Mouse (Mus musculus) T-helper 17 cell (primary cell): ENCODE measurements around the gene Grasp.

ENCODE experiments used
- in situ Hi-C, 2 experiments: fragments of 300-600 bp; cut with MboI, MseI; formaldehyde crosslinking; loops; 1 replicate in 1 of 2; 2 replicates in 1 of 2; pipeline ENCODE4 v1.15.1; 2025; ENCODE audit warnings: high pct_unique_total_duplicates in 2 of 2

Grasp gene

DNA sequence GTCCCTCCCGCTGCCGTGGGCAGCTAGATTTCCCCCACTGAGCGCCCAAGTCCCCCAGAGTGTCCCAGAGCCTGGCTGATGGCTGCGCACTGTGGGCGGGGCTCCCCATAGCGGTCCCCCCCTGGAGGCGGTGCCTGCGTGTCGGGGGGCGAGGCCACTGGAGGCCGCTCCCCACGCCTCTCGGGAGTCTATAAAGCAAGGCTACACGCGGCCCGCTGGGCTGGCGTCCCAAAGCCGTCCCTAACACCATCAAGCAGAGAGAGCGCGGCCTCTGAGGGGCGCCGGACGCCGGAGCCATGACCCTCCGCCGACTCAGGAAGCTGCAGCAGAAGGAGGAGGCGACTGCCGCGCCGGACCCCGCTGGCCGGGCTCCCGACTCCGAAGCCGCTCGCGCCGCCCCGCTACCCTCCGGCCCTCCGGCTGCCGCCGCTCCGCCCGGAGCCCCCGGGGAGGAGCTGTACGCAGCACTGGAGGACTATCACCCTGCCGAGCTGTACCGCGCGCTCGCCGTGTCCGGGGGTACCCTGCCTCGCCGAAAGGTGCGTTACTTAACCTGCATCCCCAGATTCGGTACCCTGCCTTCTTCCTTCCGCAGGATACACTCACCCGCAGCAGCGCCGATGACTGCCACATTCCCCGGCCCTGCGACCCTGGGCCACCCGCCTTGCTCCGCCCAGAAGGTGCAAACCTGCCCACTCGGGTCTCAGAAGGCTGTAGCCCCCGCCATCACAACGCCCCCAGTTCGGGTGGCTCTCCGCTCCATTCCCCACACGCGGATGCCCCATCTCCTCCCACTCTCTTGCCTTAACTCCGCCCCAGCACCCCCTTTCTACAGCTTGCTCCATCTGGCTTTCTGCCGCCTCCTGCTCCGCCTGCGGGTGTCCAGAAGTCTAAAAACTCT is at the start of gene Grasp:
Grasp (plus strand) TSS at position 183 of the 901 bp plus-strand sequence.
- in situ Hi-C loops: loop anchor here in 1 of 2 experiments (10.0 kb wide), 1 partner anchor 761 kb away; no protein-coding TSS in a partner anchor

GRCm38 (mm10) chr15:101174294-101175130 is 49.5 kb upstream of the Grasp start:
- in situ Hi-C loops: no loop called here

DNA sequence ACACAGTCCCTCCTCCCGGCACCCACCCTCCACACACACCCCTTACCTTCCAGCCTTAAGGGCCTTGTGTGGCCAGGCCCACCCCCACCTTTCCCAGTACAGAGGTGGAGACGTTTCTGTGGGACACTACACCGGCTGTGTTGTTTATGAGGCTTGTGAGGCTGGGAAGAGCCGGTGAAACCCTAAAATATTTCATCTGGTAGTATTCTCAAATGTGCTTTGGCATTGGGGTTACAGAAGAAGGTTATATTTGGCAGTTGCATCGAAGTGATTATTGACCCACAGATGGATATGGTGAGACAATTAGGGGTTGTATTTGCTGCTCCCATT is 48.9 kb upstream of the Grasp start:
- in situ Hi-C loops: no loop called here

DNA sequence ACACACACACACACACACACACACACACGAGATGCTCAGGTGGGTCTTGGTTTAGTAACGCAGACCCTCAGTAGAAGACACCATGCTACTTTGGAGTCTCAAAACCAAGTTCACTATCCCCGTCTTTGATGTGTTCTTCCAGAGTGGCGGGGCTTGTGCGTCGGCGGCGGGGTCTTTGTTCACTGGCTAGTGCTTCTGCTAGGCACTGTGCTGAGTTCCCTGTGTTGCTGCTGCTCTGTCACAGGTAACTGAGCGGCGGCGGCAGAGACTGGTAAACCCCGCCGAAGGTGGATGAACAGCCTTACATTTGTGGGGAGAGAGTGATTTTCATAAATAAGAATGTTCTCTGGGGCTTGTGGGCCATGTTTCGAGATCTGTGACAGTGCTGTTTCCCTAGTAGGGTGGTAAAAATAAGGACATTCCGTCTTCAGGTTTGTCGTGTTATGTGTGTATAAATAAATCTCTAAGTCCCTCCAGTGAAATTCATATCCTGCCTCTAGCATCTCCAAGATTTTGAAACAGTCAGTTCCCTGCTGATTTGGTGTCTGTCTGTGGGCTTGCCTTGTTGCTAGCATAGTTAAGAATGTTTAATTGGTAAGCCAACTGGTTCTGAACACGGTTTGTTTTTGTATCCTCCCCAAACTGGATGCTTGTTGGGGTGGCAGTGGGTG is 48.2 kb upstream of the Grasp start:
- in situ Hi-C loops: no loop called here

- in situ Hi-C loops: no loop called here
Observed at GRCm38 (mm10) chr15:101176284-101176680, 47.7 kb upstream of the Grasp start.

DNA sequence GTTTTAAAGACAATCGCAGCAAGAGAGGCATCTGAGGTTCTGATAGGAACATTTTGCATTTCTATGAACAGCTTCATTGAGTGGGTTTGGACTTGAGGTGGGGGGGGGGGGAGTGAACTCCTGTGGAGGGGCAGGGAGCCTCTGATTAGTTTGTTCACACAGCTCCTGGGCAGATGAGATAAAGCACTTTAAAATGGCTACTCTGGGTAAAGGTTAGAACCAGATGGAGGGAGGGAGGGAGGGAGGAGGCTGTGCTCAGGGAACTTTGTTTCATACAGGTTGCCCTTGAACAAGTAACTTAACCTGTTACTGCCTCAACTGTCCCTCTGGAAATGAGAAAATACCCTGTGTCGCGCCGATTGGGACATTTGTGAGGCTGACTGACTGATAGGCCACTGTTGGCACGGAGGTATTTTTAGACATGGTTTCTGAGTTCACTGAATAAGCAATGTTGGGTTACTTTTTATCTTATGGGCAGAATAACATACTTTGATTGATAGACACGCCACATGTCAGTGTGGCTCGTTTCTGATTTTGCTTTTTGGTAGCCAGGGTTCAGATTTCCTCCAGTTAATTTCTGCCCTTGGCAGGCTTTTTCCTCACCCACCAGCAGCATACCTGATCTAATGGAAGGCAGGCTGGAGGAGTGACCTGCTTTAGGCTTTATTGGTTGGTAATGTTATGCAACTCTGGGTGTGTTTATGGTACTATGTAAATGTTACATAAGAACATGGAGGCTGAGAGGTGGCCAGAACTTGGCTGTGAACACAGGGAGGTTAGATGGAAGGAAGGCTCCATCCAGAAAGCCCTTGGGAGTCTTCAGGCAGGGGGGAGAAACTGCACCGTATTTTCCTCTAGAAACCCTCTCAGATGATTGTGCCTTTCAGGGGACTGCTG is 46.9 kb upstream of the Grasp start:
- in situ Hi-C loops: no loop called here

- in situ Hi-C loops: no loop called here
Observed at GRCm38 (mm10) chr15:101180363-101181105, 43.5 kb upstream of the Grasp start.

DNA sequence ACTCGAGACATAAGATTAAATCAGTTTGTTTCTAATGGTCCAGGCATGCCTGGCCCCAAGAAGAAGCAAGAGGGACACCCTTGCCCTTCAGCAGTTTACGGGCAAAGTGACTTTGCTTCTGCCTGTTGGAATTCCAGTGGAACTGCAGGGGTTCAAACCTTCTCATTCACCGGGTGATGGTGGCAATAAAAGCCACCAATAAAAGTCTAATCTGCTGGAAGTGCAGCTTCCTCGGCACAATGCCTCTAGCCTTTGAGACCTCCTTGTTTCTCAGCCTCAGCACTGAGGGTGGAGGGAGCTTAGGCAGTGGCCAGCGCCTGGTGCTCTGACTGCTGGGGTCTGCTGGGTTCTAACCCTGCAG is 42.9 kb upstream of the Grasp start:
- in situ Hi-C loops: no loop called here

DNA sequence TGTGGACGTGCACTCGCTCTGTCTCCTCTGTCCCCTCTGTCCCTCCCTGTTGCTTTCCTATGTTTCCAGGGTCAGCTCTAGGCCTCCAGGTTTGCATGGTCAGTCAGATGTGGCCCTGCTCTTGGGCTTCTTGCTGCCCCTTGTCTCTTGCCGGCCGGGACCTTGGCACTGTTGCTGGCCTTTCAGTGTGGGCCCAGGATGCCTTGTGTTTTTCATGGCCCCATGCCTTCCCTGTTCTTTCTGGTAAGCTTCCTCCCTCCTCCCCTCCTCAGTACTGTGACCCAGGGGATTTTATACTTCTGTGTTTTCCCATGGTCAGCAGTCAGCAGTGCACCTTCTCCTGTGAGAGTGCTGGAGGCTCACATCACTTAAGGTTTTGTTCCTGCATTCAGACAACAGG is 42.5 kb upstream of the Grasp start:
- in situ Hi-C loops: no loop called here

DNA sequence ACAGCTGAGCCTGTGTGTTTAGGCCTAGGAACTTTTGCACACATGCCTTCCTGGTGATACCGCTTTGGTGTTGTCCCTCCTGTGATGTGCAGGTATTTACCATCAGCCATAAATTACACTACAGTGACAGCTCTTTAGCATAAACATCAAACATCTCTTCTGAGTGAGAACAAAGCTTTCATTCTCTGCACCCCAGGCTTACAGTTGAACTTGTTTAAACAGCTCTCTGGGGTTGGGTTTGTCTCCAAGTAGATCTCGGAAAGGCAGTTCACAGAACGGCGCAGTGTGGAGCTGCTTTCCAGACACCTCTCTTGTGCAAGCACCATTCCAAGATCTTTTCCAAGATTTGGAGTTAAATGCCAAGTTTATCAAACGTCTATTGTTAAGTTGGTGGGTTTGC is 41.3 kb upstream of the Grasp start:
- in situ Hi-C loops: no loop called here

DNA sequence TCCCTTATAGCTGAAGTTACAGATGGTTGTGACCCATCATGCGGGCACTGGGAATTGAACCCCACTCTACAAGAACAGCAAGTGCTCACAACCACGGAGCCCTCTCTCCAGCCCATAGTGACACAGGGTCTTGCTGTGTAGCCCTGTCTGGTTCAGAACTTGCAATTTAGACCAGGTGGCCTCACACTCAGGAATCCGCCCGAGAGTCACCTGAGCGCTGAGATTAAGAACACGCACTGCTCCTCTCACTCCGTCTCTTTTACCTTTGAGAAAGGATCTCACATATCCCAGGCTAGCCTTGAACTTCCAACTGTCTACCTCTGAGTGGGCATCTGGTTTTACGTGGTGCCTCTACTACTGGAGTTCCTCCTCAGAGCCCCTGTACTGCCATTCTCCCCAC is 39.7 kb upstream of the Grasp start:
- in situ Hi-C loops: no loop called here

- in situ Hi-C loops: no loop called here
Observed at GRCm38 (mm10) chr15:101185549-101185948, 38.4 kb upstream of the Grasp start.

DNA sequence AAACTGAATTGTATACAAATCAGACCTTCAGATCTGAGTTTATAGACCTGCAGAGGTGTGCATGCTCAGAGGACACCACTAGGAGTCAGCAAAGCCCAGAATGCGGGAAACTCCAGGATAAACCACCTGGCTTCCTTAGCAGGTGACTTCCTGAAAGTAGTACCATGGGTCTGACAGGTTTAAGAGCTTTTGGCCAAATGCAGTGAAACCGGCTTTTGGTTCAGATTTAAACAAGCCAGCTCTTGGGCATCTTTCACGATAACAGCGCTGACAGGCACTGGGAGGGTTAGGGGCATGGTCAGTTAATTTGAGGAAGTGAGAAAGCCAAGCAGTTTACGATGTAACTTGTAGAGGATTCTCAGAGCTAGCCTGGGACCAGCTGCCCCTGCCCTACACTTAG is 36.1 kb upstream of the Grasp start:
- in situ Hi-C loops: no loop called here

GRCm38 (mm10) chr15:101189981-101190761 is 33.8 kb upstream of the Grasp start:
- in situ Hi-C loops: loop anchor here in 1 of 2 experiments (5.0 kb wide), 1 partner anchor 43 kb away; no protein-coding TSS in a partner anchor

- in situ Hi-C loops: loop anchor here in 1 of 2 experiments (5.0 kb wide), 1 partner anchor 43 kb away; no protein-coding TSS in a partner anchor
Observed at GRCm38 (mm10) chr15:101190762-101191150, 33.2 kb upstream of the Grasp start.

GRCm38 (mm10) chr15:101191459-101192259 is 32.3 kb upstream of the Grasp start:
- in situ Hi-C loops: loop anchor here in 1 of 2 experiments (5.0 kb wide), 1 partner anchor 44 kb away; no protein-coding TSS in a partner anchor

DNA sequence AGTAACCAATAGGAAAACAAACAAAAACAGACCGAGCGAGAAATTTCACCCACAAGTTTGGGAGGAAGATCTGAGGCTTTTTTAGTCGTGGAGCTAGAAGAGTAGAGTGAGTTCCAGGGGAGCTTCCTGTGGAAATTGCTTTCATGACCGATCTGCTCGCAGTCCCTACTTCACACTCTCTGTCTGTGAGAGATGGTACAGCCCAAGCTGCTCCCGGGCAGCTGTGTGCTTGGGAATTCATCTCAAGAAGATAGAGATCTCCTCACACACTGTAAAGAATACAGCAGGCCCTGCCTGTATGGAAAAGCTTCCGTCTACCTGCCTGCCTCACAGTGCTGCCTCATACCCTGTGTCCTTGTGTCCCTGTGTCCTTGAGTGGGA is 31.7 kb upstream of the Grasp start:
- in situ Hi-C loops: loop anchor here in 1 of 2 experiments (5.0 kb wide), 1 partner anchor 45 kb away; no protein-coding TSS in a partner anchor

- in situ Hi-C loops: loop anchor here in 1 of 2 experiments (5.0 kb wide), 1 partner anchor 45 kb away; no protein-coding TSS in a partner anchor
Observed at GRCm38 (mm10) chr15:101192651-101193050, 31.3 kb upstream of the Grasp start.
